Mouse (Mus musculus) adrenal gland, postnatal 10 days (tissue): ENCODE data around the gene Alpk3. TPM values are rescaled to one million over a fixed set of nuclear protein-coding genes. Genes with fewer than 3 reads are reported as not detected.

Source experiments
- DNase-seq: peaks from one replicate; pipeline ENCODE4 v3.0.0; 2021; ENCODE audit warnings: mixed read lengths
- long read RNA-seq, 2 experiments: library from polyadenylated mRNA; stranded (forward); transcript quantifications; one replicate each; pipeline ENCODE4 v2.0.0; 2021
- total RNA-seq, 2 experiments: library from RNA; stranded (reverse); gene quantifications; 2 replicates each; pipeline ENCODE4 v1.2.3; 2021

Alpk3 gene
- 10 to 100 TPM in 1 of 2 experiments, 1 to 10 TPM in 1; 3.1 to 12.0 TPM for total RNA-seq
- long read RNA-seq, experiment 1, partial matches to known transcripts: 1 of 1 reads
- long read RNA-seq, experiment 1, other reads (novel, unspliced or antisense): 0 of 1 reads
- long read RNA-seq, experiment 2, partial matches to known transcripts: 2 of 2 reads
- long read RNA-seq, experiment 2, other reads (novel, unspliced or antisense): 0 of 2 reads

DNA sequence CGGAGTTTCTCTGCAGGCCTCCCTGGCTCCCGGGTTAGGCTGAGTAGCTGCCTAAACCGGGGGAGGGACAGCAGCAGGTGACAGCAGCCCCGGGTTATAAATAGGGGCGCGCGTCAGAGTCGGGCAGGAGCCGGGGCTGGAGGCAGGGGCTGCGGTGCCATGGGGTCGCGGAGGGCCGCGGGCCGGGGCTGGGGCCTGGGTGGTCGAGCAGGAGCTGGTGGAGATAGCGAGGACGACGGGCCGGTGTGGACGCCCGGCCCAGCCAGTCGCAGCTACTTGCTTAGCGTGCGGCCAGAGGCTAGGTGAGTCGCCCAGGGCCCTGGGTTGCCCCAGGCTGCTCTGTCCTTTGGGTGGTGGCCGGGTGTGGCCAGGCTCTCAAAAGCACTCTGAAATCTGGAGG lies at the start of gene Alpk3:
Gene Alpk3, plus strand, starts transcription at position 130 of the 400 bp plus-strand sequence.
- no peak for DNase-seq

DNA sequence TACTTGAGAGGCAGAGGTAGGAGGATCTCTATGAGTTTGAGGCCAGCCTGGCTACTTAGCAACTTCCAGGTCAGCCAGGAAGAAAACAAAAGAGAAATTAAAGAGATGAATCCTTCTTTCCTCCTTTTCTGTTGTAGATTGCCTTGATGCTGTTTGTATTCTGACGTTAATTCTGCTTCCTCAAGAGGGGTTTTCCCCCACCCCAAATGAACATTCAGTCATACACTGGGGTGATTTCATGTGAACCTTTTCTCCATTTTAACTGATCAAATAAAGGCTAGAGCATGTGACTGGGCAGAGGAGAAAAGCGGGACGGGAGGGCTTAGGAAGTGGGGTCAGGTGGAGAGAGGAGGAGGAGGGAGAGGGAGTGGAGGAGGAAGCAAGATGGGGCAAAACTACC lies 49.1 kb upstream of the Alpk3 start:
- DNase-seq: no peak

- no peak for DNase-seq
These were observed 45.8 kb upstream of the Alpk3 start for GRCm38 (mm10) chr7:81011576-81011975.

DNA sequence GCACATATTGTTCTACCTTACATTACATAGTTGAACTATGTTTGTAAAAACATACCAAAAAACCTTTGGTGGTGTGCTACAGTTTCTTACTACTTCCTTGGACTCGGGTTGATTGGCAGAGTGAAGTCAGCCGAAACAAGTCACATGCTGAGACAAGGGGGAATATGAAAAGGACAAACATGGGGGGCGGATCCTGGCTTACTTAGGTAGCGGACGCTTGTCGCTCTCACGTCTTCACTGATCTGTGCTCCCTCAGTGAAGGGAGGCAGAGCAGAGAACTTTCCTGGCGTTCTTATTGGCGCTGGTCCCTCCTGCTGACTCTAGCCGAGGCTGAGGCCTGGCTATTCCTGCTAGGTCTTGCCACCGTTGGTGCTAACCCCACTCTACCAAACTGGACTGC lies 37.1 kb upstream of the Alpk3 start:
- DNase-seq: no peak

GRCm38 (mm10) chr7:81022731-81023130 lies 34.7 kb upstream of the Alpk3 start:
- no peak for DNase-seq

- no peak for DNase-seq
These were observed 33.3 kb upstream of the Alpk3 start for GRCm38 (mm10) chr7:81024118-81024517.

DNA sequence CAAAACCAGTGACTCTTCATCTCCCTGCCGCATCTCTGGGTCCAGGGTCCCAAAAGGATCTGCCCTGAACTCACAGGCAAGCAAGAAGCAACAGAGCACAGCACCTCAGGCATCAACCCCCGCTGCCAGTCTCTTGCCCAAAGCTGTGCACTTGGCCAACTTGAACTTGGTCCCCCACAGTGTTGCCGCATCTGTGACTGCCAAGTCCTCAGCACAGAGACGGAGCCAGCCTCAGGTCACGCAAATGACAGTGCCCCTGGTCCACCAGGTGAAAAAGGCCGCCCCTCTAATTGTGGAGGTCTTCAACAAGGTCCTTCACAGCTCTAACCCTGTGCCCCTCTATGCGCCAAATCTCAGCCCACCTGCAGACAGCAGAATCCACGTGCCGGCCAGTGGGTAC lies 32.7 kb upstream of the Alpk3 start:
- DNase-seq: no peak

DNA sequence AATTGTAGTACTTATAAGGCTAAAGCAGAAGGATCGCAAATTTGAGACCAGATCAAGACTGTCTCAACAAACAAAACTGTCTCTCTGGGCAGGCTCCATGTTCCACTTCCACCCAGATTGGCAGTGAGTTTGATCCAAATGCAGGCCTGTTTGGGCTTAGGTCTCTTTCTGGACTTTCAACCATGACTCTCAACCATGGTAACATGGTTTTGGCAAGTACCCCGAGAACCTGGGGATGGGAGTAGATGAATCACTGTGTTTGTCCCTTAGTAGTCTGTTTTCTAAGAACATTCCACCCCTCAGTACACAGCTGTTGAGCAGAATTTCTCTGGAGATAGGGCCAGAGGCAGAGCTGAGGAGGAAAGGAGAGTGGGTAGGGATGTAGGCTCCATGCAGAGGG lies 31.6 kb upstream of the Alpk3 start:
- DNase-seq: no peak

DNA sequence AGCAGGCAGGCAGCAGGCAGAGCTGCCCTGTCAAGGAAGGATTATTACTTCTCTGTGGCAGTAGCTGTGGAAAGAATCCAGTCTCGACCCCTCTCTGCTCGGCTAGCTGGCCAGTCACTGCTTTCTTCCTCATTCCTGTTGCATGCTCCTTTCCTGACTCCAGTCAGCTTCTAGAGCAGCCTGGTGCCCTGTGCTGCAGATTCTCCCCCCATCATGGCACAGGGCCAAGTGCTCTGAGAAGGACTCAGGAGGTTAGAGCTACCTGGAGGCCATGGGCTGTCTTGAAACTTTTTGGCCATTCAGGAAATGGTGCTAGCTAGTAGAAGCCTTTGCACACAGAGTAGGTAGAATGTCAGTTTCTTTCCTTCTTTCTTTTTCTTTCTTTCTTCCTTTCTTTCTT lies 17.7 kb upstream of the Alpk3 start:
- no peak for DNase-seq

- no peak for DNase-seq
These were observed 14.3 kb upstream of the Alpk3 start for GRCm38 (mm10) chr7:81043023-81043620.

- no peak for DNase-seq
These were observed 9.6 kb upstream of the Alpk3 start for GRCm38 (mm10) chr7:81047847-81048246.

- DNase-seq: peak; percentile 59
These were observed 8.9 kb upstream of the Alpk3 start for GRCm38 (mm10) chr7:81048513-81048912.

DNA sequence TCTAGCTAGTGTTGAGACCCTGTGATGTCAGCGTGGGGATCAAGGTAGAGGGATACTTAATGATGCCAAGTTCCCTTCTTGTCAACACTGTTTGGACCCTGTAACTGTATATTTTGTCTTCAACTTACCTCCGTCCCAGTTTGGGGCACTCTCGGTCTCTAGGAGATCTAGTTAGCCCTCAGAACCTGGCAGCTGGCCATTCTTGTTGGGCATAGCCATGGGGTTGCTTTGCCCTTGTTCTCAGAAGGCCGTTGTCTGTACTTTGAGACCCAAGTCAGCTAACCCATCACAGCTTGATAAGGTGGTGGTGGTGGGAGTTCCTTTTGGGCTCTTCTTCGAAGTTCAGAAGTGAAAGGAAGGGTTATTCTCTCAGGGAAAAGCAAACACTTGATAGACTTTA lies 7.4 kb upstream of the Alpk3 start:
- DNase-seq: no peak

DNA sequence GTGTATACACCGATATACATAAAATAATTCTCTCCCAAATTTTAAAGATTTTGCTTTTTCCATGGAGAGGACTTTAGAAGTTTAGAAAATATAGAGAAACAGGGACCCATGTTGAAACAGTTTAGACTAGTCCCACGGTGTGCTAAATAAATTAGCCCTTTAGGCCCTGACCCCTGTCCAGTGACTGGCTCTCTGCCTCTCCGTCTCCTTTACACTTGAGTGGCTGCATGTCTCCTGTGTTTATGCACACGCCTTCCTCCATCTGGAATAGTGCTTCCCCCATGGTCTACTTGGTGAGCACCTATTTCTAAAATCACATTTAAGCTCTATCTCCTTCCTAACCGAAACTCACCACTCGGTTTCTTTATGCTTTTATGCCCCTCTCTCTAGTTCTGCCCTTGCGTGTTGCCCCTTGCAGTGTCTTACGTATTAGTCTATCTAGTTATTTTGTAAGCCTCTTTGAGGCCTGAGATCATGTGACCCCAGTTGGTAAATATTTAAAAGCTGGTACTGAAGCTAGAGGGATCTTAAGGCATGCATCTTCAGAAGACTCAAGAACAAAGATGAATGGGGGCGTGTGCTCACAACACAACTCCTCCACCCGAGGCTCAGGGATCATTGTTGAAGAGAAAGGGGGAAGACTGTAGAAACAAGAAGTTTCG lies 1.6 kb upstream of the Alpk3 start:
- no peak for DNase-seq

- DNase-seq: peak; percentile 38
These were observed 706 bp downstream of the Alpk3 start for GRCm38 (mm10) chr7:81057901-81058711.

- peak; percentile 39 for DNase-seq
These were observed 1.3 kb downstream of the Alpk3 start for GRCm38 (mm10) chr7:81058712-81059154.

- DNase-seq: no peak
These were observed 2.0 kb downstream of the Alpk3 start for GRCm38 (mm10) chr7:81059388-81059787.

GRCm38 (mm10) chr7:81060908-81061307 lies 3.5 kb downstream of the Alpk3 start:
- DNase-seq: peak; percentile 46

DNA sequence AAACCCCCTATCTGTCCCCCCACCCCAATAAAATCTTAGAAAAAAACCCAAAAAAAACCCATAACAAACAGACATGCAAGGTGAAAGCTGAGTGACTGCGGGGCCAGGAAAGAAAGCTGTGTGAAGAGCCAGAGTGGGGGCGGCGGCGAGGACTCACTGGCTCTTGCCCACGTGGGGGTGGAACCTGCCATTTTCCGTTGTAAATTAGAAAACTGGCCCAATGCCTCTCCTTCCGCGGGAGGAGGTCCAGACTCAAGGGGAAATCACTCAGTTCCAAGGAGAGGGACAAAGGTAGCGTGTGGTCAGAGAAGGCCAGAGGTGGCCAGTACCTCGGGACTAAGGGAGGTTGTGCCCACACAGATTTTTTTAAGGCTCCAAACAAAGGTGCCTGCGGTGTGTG lies 4.5 kb downstream of the Alpk3 start:
- peak; percentile 71 for DNase-seq

DNA sequence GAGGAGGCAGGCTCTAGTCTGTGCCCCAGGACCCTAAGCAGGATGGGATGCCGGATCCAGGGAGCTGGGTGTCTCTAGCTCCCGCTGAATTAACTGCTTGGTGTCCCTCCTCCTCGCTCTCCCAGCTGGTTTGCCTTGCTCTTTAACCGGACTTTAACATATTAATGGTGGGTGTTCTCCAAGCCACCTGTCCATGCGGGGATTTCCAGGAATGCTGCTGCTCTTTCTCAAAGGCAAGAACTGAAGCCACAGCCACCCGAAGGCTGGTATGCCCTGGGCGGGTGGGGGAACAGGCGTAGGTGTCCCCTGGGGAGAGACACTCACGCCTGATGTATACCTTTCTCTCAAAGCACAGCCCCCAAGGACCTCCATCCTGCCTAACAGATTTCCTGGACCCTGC lies 5.9 kb downstream of the Alpk3 start:
- DNase-seq: no peak

DNA sequence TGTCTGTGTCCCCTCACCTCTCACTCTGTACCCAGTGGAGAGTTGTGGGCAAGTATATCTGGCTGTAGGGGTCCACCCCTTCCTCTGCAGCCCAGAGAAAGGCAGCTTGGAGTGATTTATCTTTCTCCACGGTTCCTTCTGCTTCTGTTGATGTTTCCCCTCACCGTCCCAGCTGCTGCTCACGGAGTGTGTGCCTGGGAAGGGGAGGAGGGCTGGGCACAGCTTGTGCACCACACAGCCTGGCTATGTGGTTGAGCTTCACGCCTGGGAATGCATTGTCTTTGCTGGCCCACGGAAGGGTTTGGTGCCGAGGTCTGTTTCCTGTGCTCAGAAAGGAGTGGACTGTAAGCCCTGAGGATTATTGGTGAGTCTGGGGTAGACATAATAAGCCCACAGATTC lies 9.3 kb downstream of the Alpk3 start:
- no peak for DNase-seq

- peak; percentile 44 for DNase-seq
These were observed 15.1 kb downstream of the Alpk3 start for GRCm38 (mm10) chr7:81072463-81072862.

GRCm38 (mm10) chr7:81073273-81073672 lies 15.9 kb downstream of the Alpk3 start:
- no peak for DNase-seq
